Comparison of ENCODE assay signal across 8 mouse cellular contexts in genomic region chr3:89337062-89337720, GRCm38 (mm10). TPM values are rescaled to one million over a fixed set of nuclear protein-coding genes. Genes with fewer than 3 reads are reported as not detected.
DNase-seq lines count a peak whose midpoint lies in the region; ATAC-seq lines count a peak whose summit lies in the region.
"Had no signal": no experiment of that assay in that cellular context is flagged by ENCODE, and none has a peak within 500 bp of the region (broad histone marks: within the 10 kb centered on the region; RNA-seq: fewer than 3 reads in every experiment).

No protein-coding gene starts in this region.

- peaks cover 89% of the 10 kb centered on the region for H3K27me3 ChIP-seq in megakaryocyte, embryonic 14.5 days (replicated peaks)
- no peaks in the 10 kb centered on the region for H3K27me3 ChIP-seq in embryonic facial prominence, embryonic 13.5 days
- H3K27me3 ChIP-seq in limb, embryonic 10.5 days (ENCODE audit: low read depth, poor library complexity, severe bottlenecking), result no peaks in the 10 kb centered on the region
- H3K27me3 ChIP-seq in stomach, embryonic 14.5 days (ENCODE audit: control insufficient read depth, insufficient read depth, low read length), result no peaks in the 10 kb centered on the region

- under 1% methylated on average over 21 of the region's 21 CpGs for WGBS in embryonic facial prominence, embryonic 13.5 days
- WGBS in limb, embryonic 10.5 days, result under 1% methylated on average over 21 of the region's 21 CpGs
- WGBS in stomach, embryonic 14.5 days, result under 1% methylated on average over 21 of the region's 21 CpGs

- H3K4me3 ChIP-seq in megakaryocyte, embryonic 14.5 days (replicated peaks), result peak overlapping the region; percentile 90
- H3K4me3 ChIP-seq in embryonic facial prominence, embryonic 13.5 days, result peak overlapping the region; percentile 94
- peak overlapping the region; percentile 74 for H3K4me3 ChIP-seq in limb, embryonic 10.5 days
- H3K4me3 ChIP-seq in stomach, embryonic 14.5 days (ENCODE audit: low read depth, low read length), result peak overlapping the region; percentile 89

- H3K36me3 ChIP-seq in megakaryocyte, embryonic 14.5 days (replicated peaks; ENCODE audit: low read length), result peaks cover 24% of the 10 kb centered on the region
- peaks cover 43% of the 10 kb centered on the region for H3K36me3 ChIP-seq in embryonic facial prominence, embryonic 13.5 days
- peaks cover 46% of the 10 kb centered on the region for H3K36me3 ChIP-seq in limb, embryonic 10.5 days
- H3K36me3 ChIP-seq in stomach, embryonic 14.5 days (ENCODE audit: control insufficient read depth, insufficient read depth, low read length), result peaks cover 19% of the 10 kb centered on the region; the same call in 1 of the 2 replicates

- peak overlapping the region; percentile 75 for H3K4me2 ChIP-seq in embryonic facial prominence, embryonic 13.5 days
- H3K4me2 ChIP-seq in stomach, embryonic 14.5 days (replicated peaks; ENCODE audit: low read depth, low read length), result peak overlapping the region; percentile 73

- H3K9me3 ChIP-seq in megakaryocyte, embryonic 14.5 days, result no peaks in the 10 kb centered on the region
- no peaks in the 10 kb centered on the region for H3K9me3 ChIP-seq in embryonic facial prominence, embryonic 13.5 days
- no peaks in the 10 kb centered on the region for H3K9me3 ChIP-seq in limb, embryonic 10.5 days (replicated peaks)
- no peaks in the 10 kb centered on the region for H3K9me3 ChIP-seq in stomach, embryonic 14.5 days (ENCODE audit: control insufficient read depth, low read depth, low read length)

- peak overlapping the region; percentile 95 for H3K27ac ChIP-seq in embryonic facial prominence, embryonic 13.5 days
- peak overlapping the region; percentile 95 for H3K27ac ChIP-seq in limb, embryonic 10.5 days
- H3K27ac ChIP-seq in stomach, embryonic 14.5 days (ENCODE audit: low read length), result peak overlapping the region; percentile 92

- ATAC-seq in megakaryocyte, adult 5-6 weeks (ENCODE audit: poor library complexity, severe bottlenecking), result no peak
- ATAC-seq in embryonic facial prominence, embryonic 13.5 days (ENCODE audit: insufficient number of reproducible peaks, insufficient read depth, low FRiP score, low TSS enrichment, low read depth), result no peak; the same call in 1 of the 2 replicates
- ATAC-seq in stomach, embryonic 14.5 days (ENCODE audit: insufficient number of reproducible peaks, insufficient read depth, low FRiP score, low read depth), result peak; percentile 5; the same call in 1 of the 2 replicates
- no peak for ATAC-seq in inflammation-experienced regulatory T-cells, adult 6 months

- DNase-seq in limb, embryonic 10.5 days (ENCODE audit: low spot score), result no peak
- DNase-seq in gastrocnemius, postnatal 10 days, result no peak

- H3K9ac ChIP-seq in embryonic facial prominence, embryonic 13.5 days, result peak overlapping the region; percentile 94
- H3K9ac ChIP-seq in stomach, embryonic 14.5 days (replicated peaks; ENCODE audit: low read depth, low read length), result peak overlapping the region; percentile 82

- H3K4me1 ChIP-seq in megakaryocyte, embryonic 14.5 days, result peaks cover 25% of the 10 kb centered on the region
- peaks cover 68% of the 10 kb centered on the region for H3K4me1 ChIP-seq in embryonic facial prominence, embryonic 13.5 days
- H3K4me1 ChIP-seq in limb, embryonic 10.5 days, result peaks cover 76% of the 10 kb centered on the region
- peaks cover 39% of the 10 kb centered on the region for H3K4me1 ChIP-seq in stomach, embryonic 14.5 days (ENCODE audit: control insufficient read depth, insufficient read depth, low read length)

RNA-seq across cellular contexts. Expression of gene Efna4, which starts 0.6 kb away (rescaled TPM):
- 0.29 TPM in 1 of 2 replicates, not detected in the other for polyA plus RNA-seq in megakaryocyte, embryonic 14.5 days (2012; ENCODE audit: insufficient read depth, low replicate concordance)
- total RNA-seq in megakaryocyte, adult 5-6 weeks (2015), result 0.16 and 0.33 TPM in 2 replicates
- not detected in 2 replicates for total RNA-seq in megakaryocyte, adult 5-6 weeks (2017)
- 46.5 and 50.1 TPM in 2 replicates for polyA plus RNA-seq in embryonic facial prominence, embryonic 13.5 days (2015; fragmentation: Nextera tagmentation; extraction: Ambion mirVana)
- polyA plus RNA-seq in limb, embryonic 10.5 days (2016; fragmentation: Nextera tagmentation; extraction: Ambion mirVana), result 47.4 and 53.4 TPM in 2 replicates
- polyA plus RNA-seq in stomach, embryonic 14.5 days (2014; fragmentation: Nextera tagmentation; extraction: Ambion mirVana), result 24.0 and 25.3 TPM in 2 replicates
- 1 to 10 TPM in 1 of 2 experiments, under 1 TPM in 1; 0.82 to 1.9 TPM for total RNA-seq in gastrocnemius, postnatal 10 days (2021)
- polyA plus RNA-seq in inflammation-experienced regulatory T-cells, adult 6 months (2017; shearing (Covaris generic)), result under 1 TPM in 2 of 3 experiments, not detected in 1; 0.49 to 0.59 TPM

RNA-seq across cellular contexts. Expression of gene Adam15, which starts 12.6 kb away (rescaled TPM):
- 36.8 and 135 TPM in 2 replicates for polyA plus RNA-seq in megakaryocyte, embryonic 14.5 days (2012; ENCODE audit: insufficient read depth, low replicate concordance)
- 107 and 135 TPM in 2 replicates for total RNA-seq in megakaryocyte, adult 5-6 weeks (2015)
- 100 and 124 TPM in 2 replicates for total RNA-seq in megakaryocyte, adult 5-6 weeks (2017)
- polyA plus RNA-seq in embryonic facial prominence, embryonic 13.5 days (2015; fragmentation: Nextera tagmentation; extraction: Ambion mirVana), result 50.8 and 52.6 TPM in 2 replicates
- 29.4 TPM in 2 replicates for polyA plus RNA-seq in limb, embryonic 10.5 days (2016; fragmentation: Nextera tagmentation; extraction: Ambion mirVana)
- 27.9 and 28.5 TPM in 2 replicates for polyA plus RNA-seq in stomach, embryonic 14.5 days (2014; fragmentation: Nextera tagmentation; extraction: Ambion mirVana)
- 10 to 100 TPM; 32.6 to 48.1 TPM for total RNA-seq in gastrocnemius, postnatal 10 days (2021)
- 10 to 100 TPM in 2 of 3 experiments, 1 to 10 TPM in 1; 6.8 to 11.1 (median 10.8) TPM for polyA plus RNA-seq in inflammation-experienced regulatory T-cells, adult 6 months (2017; shearing (Covaris generic))

RNA-seq across cellular contexts. Expression of gene Efna3, which starts 14.4 kb away (rescaled TPM):
- not detected in 2 replicates for polyA plus RNA-seq in megakaryocyte, embryonic 14.5 days (2012; ENCODE audit: insufficient read depth, low replicate concordance)
- total RNA-seq in megakaryocyte, adult 5-6 weeks (2015), result not detected in 2 replicates
- not detected in 2 replicates for total RNA-seq in megakaryocyte, adult 5-6 weeks (2017)
- polyA plus RNA-seq in embryonic facial prominence, embryonic 13.5 days (2015; fragmentation: Nextera tagmentation; extraction: Ambion mirVana), result 22.6 and 26.6 TPM in 2 replicates
- polyA plus RNA-seq in limb, embryonic 10.5 days (2016; fragmentation: Nextera tagmentation; extraction: Ambion mirVana), result 13.2 and 18.4 TPM in 2 replicates
- 10.9 and 11.6 TPM in 2 replicates for polyA plus RNA-seq in stomach, embryonic 14.5 days (2014; fragmentation: Nextera tagmentation; extraction: Ambion mirVana)
- total RNA-seq in gastrocnemius, postnatal 10 days (2021), result not detected
- not detected for polyA plus RNA-seq in inflammation-experienced regulatory T-cells, adult 6 months (2017; shearing (Covaris generic))
- total RNA-seq: common myeloid progenitor, adult 5-6 weeks had no signal

RNA-seq across cellular contexts. Expression of gene Dcst2, which starts 24.6 kb away (rescaled TPM):
- polyA plus RNA-seq in megakaryocyte, embryonic 14.5 days (2012; ENCODE audit: insufficient read depth, low replicate concordance), result not detected in 2 replicates
- total RNA-seq in megakaryocyte, adult 5-6 weeks (2015), result not detected in 2 replicates
- not detected in 2 replicates for total RNA-seq in megakaryocyte, adult 5-6 weeks (2017)
- polyA plus RNA-seq in embryonic facial prominence, embryonic 13.5 days (2015; fragmentation: Nextera tagmentation; extraction: Ambion mirVana), result 0.18 and 0.38 TPM in 2 replicates
- polyA plus RNA-seq in limb, embryonic 10.5 days (2016; fragmentation: Nextera tagmentation; extraction: Ambion mirVana), result 0.24 TPM in 1 of 2 replicates, not detected in the other
- 0.18 and 0.42 TPM in 2 replicates for polyA plus RNA-seq in stomach, embryonic 14.5 days (2014; fragmentation: Nextera tagmentation; extraction: Ambion mirVana)
- not detected for total RNA-seq in gastrocnemius, postnatal 10 days (2021)
- polyA plus RNA-seq in inflammation-experienced regulatory T-cells, adult 6 months (2017; shearing (Covaris generic)), result under 1 TPM in 2 of 3 experiments, not detected in 1; 0.20 to 0.54 TPM
- total RNA-seq: common myeloid progenitor, adult 5-6 weeks had no signal

RNA-seq across cellular contexts. Expression of gene Dcst1, which starts 27.9 kb away (rescaled TPM):
- polyA plus RNA-seq in megakaryocyte, embryonic 14.5 days (2012; ENCODE audit: insufficient read depth, low replicate concordance), result not detected in 2 replicates
- 0.14 TPM in 1 of 2 replicates, not detected in the other for total RNA-seq in megakaryocyte, adult 5-6 weeks (2015)
- not detected in 2 replicates for total RNA-seq in megakaryocyte, adult 5-6 weeks (2017)
- 0.44 and 0.85 TPM in 2 replicates for polyA plus RNA-seq in embryonic facial prominence, embryonic 13.5 days (2015; fragmentation: Nextera tagmentation; extraction: Ambion mirVana)
- polyA plus RNA-seq in limb, embryonic 10.5 days (2016; fragmentation: Nextera tagmentation; extraction: Ambion mirVana), result 0.25 and 0.30 TPM in 2 replicates
- polyA plus RNA-seq in stomach, embryonic 14.5 days (2014; fragmentation: Nextera tagmentation; extraction: Ambion mirVana), result 0.11 and 0.55 TPM in 2 replicates
- total RNA-seq in gastrocnemius, postnatal 10 days (2021), result under 1 TPM; 0.12 to 0.14 TPM
- polyA plus RNA-seq in inflammation-experienced regulatory T-cells, adult 6 months (2017; shearing (Covaris generic)), result under 1 TPM; 0.40 to 0.88 (median 0.71) TPM

Comparison
In these comparisons a context has a peak if more than half of its experiments do, and no peak if none do; other contexts are left out.
1. RNA of gene Efna4, which starts 0.6 kb away (polyA plus RNA-seq): 47.4 to 53.4 TPM in limb, embryonic 10.5 days, 46.5 to 50.1 TPM in embryonic facial prominence, embryonic 13.5 days and 24.0 to 25.3 TPM in stomach, embryonic 14.5 days; 0.49 to 0.59 TPM in inflammation-experienced regulatory T-cells, adult 6 months and 0.29 TPM in megakaryocyte, embryonic 14.5 days; every median in the first group is over 10 times any median in the second.
2. Peak in every context shown above with its lines, with median percentiles within 50 percentile points of each other: H3K4me3 ChIP-seq and H3K27ac ChIP-seq.